Mouse (Mus musculus): Measurements from ENCODE around the gene Olfr52.
"Not testable (repeated sequence)": the region's sequence is repeated elsewhere in the genome, so short reads cannot be mapped to it uniquely, and the experiment has no call there.

The Olfr52 gene

DNA sequence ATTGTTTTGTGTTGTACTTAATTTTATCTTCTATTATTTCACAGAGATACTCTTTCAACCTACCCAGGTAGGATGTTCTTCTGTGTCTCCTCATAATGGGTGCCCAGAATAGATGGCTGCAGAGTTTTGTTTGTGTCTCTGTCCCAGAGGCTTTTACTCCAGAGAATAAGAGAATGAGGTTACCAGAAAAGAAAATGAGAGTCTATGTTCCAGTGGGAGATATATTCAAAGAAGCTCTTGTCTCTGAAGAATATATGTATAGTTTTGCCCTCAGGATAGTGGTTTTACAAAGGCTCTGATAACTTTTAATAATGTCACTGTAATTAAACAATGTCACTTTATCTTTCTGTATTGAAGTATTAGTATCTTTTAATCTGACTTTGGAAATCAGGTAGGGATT, at the start of gene Olfr52:
TSS of gene Olfr52 (minus strand) at position 101 of the 400 bp plus-strand sequence.
- DNase-seq (ENCODE audit: low read depth, low spot score) = no peak

DNA sequence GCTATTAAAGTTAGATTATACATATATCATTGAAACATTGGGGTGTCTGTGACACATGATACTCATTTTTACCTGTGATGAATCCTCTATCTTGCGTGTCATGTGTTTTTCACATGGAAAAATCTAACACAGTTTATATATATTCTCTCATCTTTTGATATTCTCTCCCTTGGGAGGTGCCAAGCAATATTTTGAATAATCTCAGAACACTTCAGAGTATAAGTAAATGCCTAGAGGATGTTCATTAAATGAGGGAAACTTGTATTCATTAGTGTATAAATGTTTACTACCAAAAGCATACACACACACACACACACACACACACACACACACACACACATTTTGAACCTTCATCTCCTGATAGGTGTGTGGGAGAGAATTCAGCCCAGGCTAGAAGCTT, 45.8 kb upstream of the Olfr52 start, which contains the start of gene Olfr1047:
TSS of gene Olfr1047 (minus strand) at position 101 of the 400 bp plus-strand sequence.
- DNase-seq (ENCODE audit: low read depth, low spot score) = no peak

DNA sequence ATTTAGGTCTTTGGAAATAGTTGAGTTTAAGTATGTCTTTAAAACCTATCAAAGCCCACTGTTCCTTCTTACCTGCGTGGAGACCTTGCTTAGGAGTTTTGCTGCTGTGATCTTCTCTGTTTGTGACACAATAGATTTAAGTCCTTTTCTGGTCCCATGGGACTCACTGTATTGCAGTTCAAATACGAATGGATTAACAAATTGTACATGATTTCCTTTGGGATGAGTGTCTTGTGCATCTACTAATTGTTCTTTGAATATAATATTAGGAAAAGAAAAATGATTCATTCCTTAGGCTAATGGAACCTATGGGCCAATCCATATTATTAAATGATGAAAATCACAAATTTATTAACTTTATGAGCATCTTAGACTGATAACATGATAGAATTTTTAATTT, 33.7 kb upstream of the Olfr52 start, which contains the start of gene Olfr1046:
TSS of gene Olfr1046 (minus strand) at position 101 of the 400 bp plus-strand sequence.
- DNase-seq (ENCODE audit: low read depth, low spot score) = no peak

DNA sequence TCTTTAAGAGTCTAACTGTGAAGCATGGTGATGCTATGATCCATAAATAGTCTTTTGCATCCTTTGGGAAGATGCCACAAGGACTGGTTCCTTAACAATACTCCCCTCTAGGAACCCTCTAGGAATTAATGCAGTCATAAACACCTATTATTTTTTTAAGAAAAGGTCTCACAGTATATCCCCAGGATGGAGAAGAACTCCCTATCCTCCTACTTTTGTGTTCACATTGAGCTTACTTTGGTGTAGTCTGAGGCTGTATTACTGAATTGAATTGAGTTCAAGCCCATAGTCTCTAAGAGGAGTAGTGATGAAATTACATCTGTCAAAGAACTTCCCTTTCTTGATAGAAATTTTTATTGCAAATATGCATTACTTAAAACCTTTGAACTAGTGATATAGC, 17.4 kb upstream of the Olfr52 start, which contains the start of gene Olfr1045:
TSS of gene Olfr1045 (minus strand) at position 101 of the 400 bp plus-strand sequence.
- no peak for DNase-seq (ENCODE audit: low read depth, low spot score)

DNA sequence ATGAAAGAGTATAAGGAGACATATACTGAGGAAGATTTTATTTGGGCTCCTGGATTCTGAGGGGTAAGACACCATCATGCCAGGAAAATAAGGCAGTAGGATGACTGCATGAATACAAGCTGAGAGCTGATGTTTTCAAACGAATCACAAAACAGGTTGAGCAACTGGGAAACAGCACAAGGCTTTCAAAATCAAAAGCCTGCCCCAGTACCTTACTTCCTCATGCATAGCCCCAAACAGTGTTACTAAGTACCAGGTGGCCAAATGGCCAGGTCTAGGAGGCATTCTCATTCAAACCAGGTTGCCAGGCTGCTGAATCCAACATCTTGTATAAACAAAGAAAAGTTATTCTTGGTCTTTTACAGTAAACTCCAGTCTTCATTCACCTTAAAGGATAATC, 10.4 kb upstream of the Olfr52 start:
- no peak for DNase-seq (ENCODE audit: low read depth, low spot score)

DNA sequence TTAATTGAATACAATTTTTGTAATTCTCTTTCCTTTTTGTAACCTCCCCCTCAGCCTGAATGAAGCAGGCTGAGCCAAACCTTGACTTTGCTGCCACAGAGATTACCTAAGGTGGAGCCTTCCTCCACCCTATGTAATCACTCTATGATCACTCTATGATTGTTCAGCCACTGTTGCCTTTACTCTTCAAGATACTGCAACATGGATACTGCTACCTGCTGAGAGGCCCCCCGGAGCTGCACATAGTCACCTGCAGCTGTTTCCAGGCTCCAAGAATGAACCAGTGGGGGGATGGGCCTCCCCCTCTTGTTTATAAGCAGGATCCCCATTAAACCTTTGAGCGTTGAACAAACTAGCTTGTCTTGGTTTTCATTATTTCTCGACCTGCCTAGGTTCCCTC, 5.5 kb downstream of the Olfr52 start:
- DNase-seq (ENCODE audit: low read depth, low spot score) = no peak

DNA sequence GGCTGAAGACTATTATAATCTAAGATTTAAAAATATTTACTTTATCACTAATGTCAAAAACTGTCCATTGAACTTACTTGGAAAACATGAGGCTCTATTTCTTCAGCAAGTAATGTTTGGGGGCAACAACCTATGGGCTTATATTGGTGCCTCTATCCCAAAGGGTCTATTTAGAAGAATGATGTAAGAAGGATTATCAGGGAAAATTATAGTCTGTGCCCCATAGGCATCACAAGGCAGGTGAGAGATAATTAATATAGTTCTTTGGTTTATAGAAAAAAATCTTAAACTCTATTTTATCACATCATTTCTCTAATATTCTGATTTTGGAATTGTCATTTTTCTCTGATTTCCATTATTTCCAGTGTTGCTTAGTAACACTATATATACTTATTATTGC, 7.8 kb downstream of the Olfr52 start, which contains the start of gene Olfr1044:
TSS of gene Olfr1044 (minus strand) at position 101 of the 400 bp plus-strand sequence.
- no peak for DNase-seq (ENCODE audit: low read depth, low spot score)

DNA sequence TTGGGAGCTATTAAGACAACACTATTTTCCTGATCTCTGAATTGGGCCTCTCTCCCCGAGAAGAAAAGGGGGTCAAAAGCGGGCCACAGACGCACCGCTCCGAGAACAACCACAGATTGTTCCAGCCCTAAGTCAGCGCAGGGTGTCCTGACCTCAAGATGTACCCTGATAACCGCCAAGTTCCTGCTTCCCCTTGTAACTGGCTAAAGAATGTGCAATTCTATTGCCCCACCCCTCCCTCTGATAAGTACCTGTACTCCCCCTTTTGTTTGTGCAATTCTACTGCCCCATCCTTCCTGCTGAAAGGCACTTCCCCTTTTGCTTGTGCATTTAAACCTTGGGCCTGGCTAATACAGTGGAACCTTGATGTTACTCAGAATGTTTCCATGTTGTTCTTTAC, 10.1 kb downstream of the Olfr52 start:
- not testable (repeated sequence) for DNase-seq (ENCODE audit: low read depth, low spot score)

DNA sequence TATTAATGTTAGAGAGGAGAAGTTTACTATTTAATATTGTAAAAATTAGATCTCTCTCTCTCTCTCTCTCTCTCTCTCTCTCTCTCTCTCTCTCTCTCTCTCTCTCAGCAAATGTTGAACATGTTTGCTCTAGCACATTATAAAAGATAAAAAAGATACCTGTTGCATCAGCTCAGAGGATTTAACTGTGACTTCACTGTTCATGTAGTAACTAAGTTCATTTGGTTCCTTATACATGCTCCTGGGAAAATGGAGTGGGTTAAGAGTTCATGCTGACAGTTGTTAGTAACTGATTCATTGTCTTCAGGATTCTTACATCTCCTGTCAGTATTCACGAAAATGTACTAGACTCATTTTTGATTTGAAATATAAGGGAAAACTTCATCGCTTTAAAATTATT, 18.1 kb downstream of the Olfr52 start, which contains the start of gene Olfr1043:
TSS of gene Olfr1043 (minus strand) at position 101 of the 400 bp plus-strand sequence.
- DNase-seq (ENCODE audit: low read depth, low spot score) = no peak

DNA sequence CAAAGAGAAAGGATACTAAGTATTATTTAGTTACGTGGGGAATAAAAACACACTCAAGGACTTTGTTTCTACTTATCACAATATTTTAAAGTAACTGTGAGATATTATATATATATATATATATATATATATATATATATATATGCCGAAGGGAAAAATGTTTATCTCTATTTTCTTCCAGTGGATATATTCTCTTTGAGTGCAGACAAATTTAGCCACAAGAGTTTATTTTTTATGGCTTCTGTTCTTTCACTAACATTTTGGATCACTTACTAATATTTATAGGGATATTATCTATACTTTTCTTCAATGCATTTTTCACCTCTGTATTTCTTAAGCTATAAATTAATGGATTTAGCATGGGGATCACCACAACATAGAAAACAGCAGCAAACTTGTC, 23.7 kb downstream of the Olfr52 start, which contains the start of gene Olfr1042:
TSS of gene Olfr1042 (minus strand) at position 101 of the 400 bp plus-strand sequence.
- DNase-seq (ENCODE audit: low read depth, low spot score) = no peak

DNA sequence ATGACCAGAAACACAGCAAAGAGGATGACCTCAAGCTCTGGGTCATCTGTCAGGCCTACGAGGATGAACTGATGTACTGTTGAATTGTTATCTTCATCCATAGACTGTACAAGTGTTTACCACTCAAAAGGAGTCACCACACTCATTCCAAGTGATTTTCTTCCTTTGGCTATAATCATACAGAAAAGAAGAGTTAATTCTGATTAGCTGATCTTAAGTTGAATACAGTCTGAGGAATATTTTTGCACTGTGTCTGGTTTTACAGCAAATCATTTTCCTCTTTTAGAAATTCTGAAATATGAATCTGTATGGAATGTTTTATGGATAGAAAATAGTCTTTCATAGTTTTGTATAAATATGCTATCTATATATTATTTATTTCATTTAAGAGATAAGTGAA, 38.9 kb downstream of the Olfr52 start, which contains the start of gene Olfr1040:
TSS of gene Olfr1040 (minus strand) at position 101 of the 400 bp plus-strand sequence.
- DNase-seq (ENCODE audit: low read depth, low spot score) = no peak

DNA sequence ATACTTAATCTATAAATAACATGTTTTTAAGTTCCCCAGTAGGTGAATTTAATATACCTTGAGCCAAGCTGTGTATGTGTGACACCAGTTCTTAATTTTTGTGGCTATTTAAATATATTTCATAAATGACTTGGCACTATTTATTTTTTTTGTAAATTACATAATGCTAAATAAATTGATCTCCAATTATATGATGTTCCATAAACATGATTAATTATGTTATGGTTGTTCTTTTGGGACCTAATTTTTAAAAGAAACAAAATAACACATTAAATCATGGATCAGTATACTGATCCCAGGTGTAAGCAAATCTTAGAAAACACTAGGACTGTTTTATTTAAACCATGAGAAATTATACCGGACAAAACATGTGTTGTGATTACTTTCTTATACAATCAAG, 49.7 kb downstream of the Olfr52 start, which contains the start of gene Olfr1039:
TSS of gene Olfr1039 (minus strand) at position 101 of the 400 bp plus-strand sequence.
- no peak for DNase-seq (ENCODE audit: low read depth, low spot score)
